Mouse (Mus musculus): Measurements from ENCODE around the gene Dnm3. TPM values are rescaled to one million over a fixed set of nuclear protein-coding genes. Genes with fewer than 3 reads are reported as not detected.

The Dnm3 gene
- polyA plus RNA-seq, 1 experiment: 6.8 TPM

- Histone ChIP-seq H3K4me1 (ENCODE audit: control insufficient read depth, insufficient read depth, low read length) (no peaks in the 10 kb centered on the region), H3K4me3 (replicated peaks; ENCODE audit: extremely low read depth, low read depth, low read length) (no peak overlapping the region)
- DNase-seq: no peak
- no peak for TF ChIP-seq CTCF (IDR thresholded peaks at IDR 0.05; ENCODE audit: insufficient read depth, low read length)
- TF ChIP-seq POLR2A (IDR thresholded peaks at IDR 0.05; ENCODE audit: borderline replicate concordance, extremely low read depth, low read depth, low read length): no peak
- 81% methylated on average over 7 of the region's 7 CpGs for WGBS
Observed at GRCm38 (mm10) chr1:161992389-161992788, 485.4 kb downstream of the Dnm3 start.

GRCm38 (mm10) chr1:161991846-161992245 lies 486.0 kb downstream of the Dnm3 start:
- Histone ChIP-seq H3K4me1 (ENCODE audit: control insufficient read depth, insufficient read depth, low read length) (no peaks in the 10 kb centered on the region), H3K4me3 (replicated peaks; ENCODE audit: extremely low read depth, low read depth, low read length) (no peak overlapping the region)
- no peak for DNase-seq
- TF ChIP-seq POLR2A (IDR thresholded peaks at IDR 0.05; ENCODE audit: borderline replicate concordance, extremely low read depth, low read depth, low read length) (no peak), CTCF (IDR thresholded peaks at IDR 0.05; ENCODE audit: insufficient read depth, low read length) (no peak)
- 93% methylated on average over 11 of the region's 11 CpGs for WGBS

- no peaks in the 10 kb centered on the region for H3K4me1 ChIP-seq (ENCODE audit: control insufficient read depth, insufficient read depth, low read length)
- TF ChIP-seq CTCF (IDR thresholded peaks at IDR 0.05; ENCODE audit: insufficient read depth, low read length): no peak
- TF ChIP-seq POLR2A (IDR thresholded peaks at IDR 0.05; ENCODE audit: borderline replicate concordance, extremely low read depth, low read depth, low read length): no peak
- H3K4me3 ChIP-seq (replicated peaks; ENCODE audit: extremely low read depth, low read depth, low read length): no peak overlapping the region
- no peak for DNase-seq
- 71% methylated on average over 10 of the region's 10 CpGs for WGBS
Observed at GRCm38 (mm10) chr1:161990684-161991578, 486.9 kb downstream of the Dnm3 start.

GRCm38 (mm10) chr1:161983979-161984566 lies 493.8 kb downstream of the Dnm3 start:
- 49% methylated on average over 4 of the region's 4 CpGs for WGBS
- TF ChIP-seq CTCF (IDR thresholded peaks at IDR 0.05; ENCODE audit: insufficient read depth, low read length) (no peak), POLR2A (IDR thresholded peaks at IDR 0.05; ENCODE audit: borderline replicate concordance, extremely low read depth, low read depth, low read length) (no peak)
- no peak for DNase-seq

GRCm38 (mm10) chr1:161983451-161983850 lies 494.4 kb downstream of the Dnm3 start:
- Histone ChIP-seq H3K4me1 (ENCODE audit: control insufficient read depth, insufficient read depth, low read length) (no peaks in the 10 kb centered on the region), H3K4me3 (replicated peaks; ENCODE audit: extremely low read depth, low read depth, low read length) (no peak overlapping the region)
- DNase-seq: no peak
- TF ChIP-seq CTCF (IDR thresholded peaks at IDR 0.05; ENCODE audit: insufficient read depth, low read length) (no peak), POLR2A (IDR thresholded peaks at IDR 0.05; ENCODE audit: borderline replicate concordance, extremely low read depth, low read depth, low read length) (no peak)
- WGBS: 75% methylated on average over 6 of the region's 6 CpGs

More at GRCm38 (mm10) chr1:161983979-161984566, 493.8 kb downstream of the Dnm3 start:
- H3K4me1 ChIP-seq (ENCODE audit: control insufficient read depth, insufficient read depth, low read length): no peaks in the 10 kb centered on the region
- H3K4me3 ChIP-seq (replicated peaks; ENCODE audit: extremely low read depth, low read depth, low read length): no peak overlapping the region

- no peak for DNase-seq
- H3K4me1 ChIP-seq (ENCODE audit: control insufficient read depth, insufficient read depth, low read length): 0 out of 2 replicates have a peak, but pooled peaks cover 3% of the 10 kb centered on the region
- 72% methylated on average over 9 of the region's 9 CpGs for WGBS
- no peak overlapping the region for H3K4me3 ChIP-seq (replicated peaks; ENCODE audit: extremely low read depth, low read depth, low read length)
- TF ChIP-seq CTCF (IDR thresholded peaks at IDR 0.05; ENCODE audit: insufficient read depth, low read length): no peak
- no peak for TF ChIP-seq POLR2A (IDR thresholded peaks at IDR 0.05; ENCODE audit: borderline replicate concordance, extremely low read depth, low read depth, low read length)
Observed at GRCm38 (mm10) chr1:161980626-161981298, 497.1 kb downstream of the Dnm3 start.

- Histone ChIP-seq H3K4me1 (ENCODE audit: control insufficient read depth, insufficient read depth, low read length) (0 out of 2 replicates have a peak, but pooled peaks cover 3% of the 10 kb centered on the region), H3K4me3 (replicated peaks; ENCODE audit: extremely low read depth, low read depth, low read length) (no peak overlapping the region)
- TF ChIP-seq CTCF (IDR thresholded peaks at IDR 0.05; ENCODE audit: insufficient read depth, low read length) (no peak), POLR2A (IDR thresholded peaks at IDR 0.05; ENCODE audit: borderline replicate concordance, extremely low read depth, low read depth, low read length) (no peak)
- no peak for DNase-seq
- 75% methylated on average over 2 of the region's 2 CpGs for WGBS
Observed at GRCm38 (mm10) chr1:161980046-161980445, 497.8 kb downstream of the Dnm3 start.

- Histone ChIP-seq H3K4me3 (replicated peaks; ENCODE audit: extremely low read depth, low read depth, low read length) (no peak within 1 kb of the TSS), H3K4me1 (ENCODE audit: control insufficient read depth, insufficient read depth, low read length) (0 out of 2 replicates have a peak, but pooled peaks cover 3% of the 10 kb centered on the region)
- DNase-seq: no peak
- 60% methylated on average over 1 of the region's 1 CpGs for WGBS
- TF ChIP-seq POLR2A (IDR thresholded peaks at IDR 0.05; ENCODE audit: borderline replicate concordance, extremely low read depth, low read depth, low read length): no peak
- TF ChIP-seq CTCF (IDR thresholded peaks at IDR 0.05; ENCODE audit: insufficient read depth, low read length): no peak
Observed at GRCm38 (mm10) chr1:161979536-161979935, 498.3 kb downstream of the Dnm3 start, which contains the start of gene 4930558K02Rik. Gene 4930558K02Rik (minus strand): TSS chr1:161979636.

GRCm38 (mm10) chr1:161978173-161978700 lies 499.6 kb downstream of the Dnm3 start:
- TF ChIP-seq POLR2A (IDR thresholded peaks at IDR 0.05; ENCODE audit: borderline replicate concordance, extremely low read depth, low read depth, low read length) (no peak), CTCF (IDR thresholded peaks at IDR 0.05; ENCODE audit: insufficient read depth, low read length) (no peak)
- WGBS: 85% methylated on average over 5 of the region's 5 CpGs
- Histone ChIP-seq H3K4me1 (ENCODE audit: control insufficient read depth, insufficient read depth, low read length) (0 out of 2 replicates have a peak, but pooled peaks cover 3% of the 10 kb centered on the region), H3K4me3 (replicated peaks; ENCODE audit: extremely low read depth, low read depth, low read length) (no peak overlapping the region)
- DNase-seq: no peak

All from lung, adult 2 months (tissue).